Comparison of ENCODE assay signal across 11 mouse cellular contexts in genomic region chr16:91076180-91076579, GRCm38 (mm10). TPM values are rescaled to one million over a fixed set of nuclear protein-coding genes. Genes with fewer than 3 reads are reported as not detected.
DNase-seq lines count a peak whose midpoint lies in the region; TF ChIP-seq lines count a peak whose summit lies in the region.
"Had no signal": no experiment of that assay in that cellular context is flagged by ENCODE, and none has a peak within 500 bp of the region (broad histone marks: within the 10 kb centered on the region; RNA-seq: fewer than 3 reads in every experiment).

No protein-coding gene starts in this region.

- TF ChIP-seq CTCF in gastrocnemius, adult 2 months (IDR thresholded peaks at IDR 0.05): peak; percentile 37
- no peak for TF ChIP-seq CTCF in cerebellum, adult 2 months (IDR thresholded peaks at IDR 0.05; ENCODE audit: borderline replicate concordance, insufficient read depth, low read depth, low read length)

- no peaks in the 10 kb centered on the region for H3K27me3 ChIP-seq in cerebellum, adult 2 months (ENCODE audit: control insufficient read depth, insufficient read depth, low read length)

- H3K4me3 ChIP-seq in gastrocnemius, adult 2 months: no peak overlapping the region
- no peak overlapping the region for H3K4me3 ChIP-seq in cerebellum, adult 2 months (replicated peaks; ENCODE audit: insufficient read depth, low read depth, low read length)
- H3K4me3 ChIP-seq: embryonic facial prominence, embryonic 13.5 days; limb, embryonic 12.5 days; neural tube, embryonic 13.5 days had no signal

- H3K4me1 ChIP-seq in cerebellum, adult 2 months (ENCODE audit: control insufficient read depth, insufficient read depth, low read length): no peaks in the 10 kb centered on the region
- H3K4me1 ChIP-seq: embryonic facial prominence, embryonic 13.5 days; limb, embryonic 12.5 days; neural tube, embryonic 13.5 days had no signal

- intact Hi-C loops in gastrocnemius, adult 2 months (cut with DNase I): no loop called here

- H3K27ac ChIP-seq in gastrocnemius, adult 2 months: no peak overlapping the region
- H3K27ac ChIP-seq in cerebellum, adult 2 months (ENCODE audit: insufficient read depth, low read length): no peak overlapping the region
- H3K27ac ChIP-seq: embryonic facial prominence, embryonic 13.5 days; limb, embryonic 12.5 days; neural tube, embryonic 13.5 days had no signal

- TF ChIP-seq POLR2A in cerebellum, adult 2 months (IDR thresholded peaks at IDR 0.05; ENCODE audit: borderline replicate concordance, insufficient read depth, low read length): no peak

- DNase-seq in gastrocnemius, adult 2 months: peak; percentile 37
- no peak for DNase-seq in gastrocnemius, postnatal 4 days (ENCODE audit: low spot score in 2 of 2)
- DNase-seq in urinary bladder, postnatal 14 days (ENCODE audit: low spot score): peak; percentile 16
- no peak for DNase-seq in urinary bladder, postnatal 4 days (ENCODE audit: low spot score in 2 of 2)
- DNase-seq in lung, postnatal 14 days: peak; percentile 29
- DNase-seq in embryo, embryonic 11 days: no peak
- DNase-seq in ovary, postnatal 14 days (ENCODE audit: low spot score): no peak
- no peak for DNase-seq in cerebellum, adult 2 months

- WGBS in cerebellum, adult 2 months: 71% methylated on average over 5 of the region's 5 CpGs

RNA-seq across cellular contexts. Expression of gene 4932438H23Rik, which starts 18.7 kb away (rescaled TPM):
- total RNA-seq in gastrocnemius, adult 2 months (2021): under 1 TPM; 0.08 to 0.48 TPM
- total RNA-seq in gastrocnemius, postnatal 4 days (2021): 1 to 10 TPM; 3.0 to 3.7 TPM
- 1.4 and 2.1 TPM in 2 replicates for polyA plus RNA-seq in cerebellum, adult 2 months (2012; rRNA removed)
- polyA plus RNA-seq: embryonic facial prominence, embryonic 13.5 days; limb, embryonic 12.5 days had no signal

RNA-seq across cellular contexts. Expression of gene Paxbp1, which starts 31.8 kb away (rescaled TPM):
- 10 to 100 TPM; 10.7 to 11.6 TPM for total RNA-seq in gastrocnemius, adult 2 months (2021)
- total RNA-seq in gastrocnemius, postnatal 4 days (2021): 10 to 100 TPM; 30.5 to 42.7 TPM
- 155 and 168 TPM in 2 replicates for polyA plus RNA-seq in cerebellum, adult 2 months (2012; rRNA removed)

Comparison
In these comparisons a context has a peak if more than half of its experiments do, and no peak if none do; other contexts are left out.
1. DNase-seq: peak in gastrocnemius, adult 2 months (single experiment), urinary bladder, postnatal 14 days (single experiment) and lung, postnatal 14 days (single experiment); none in gastrocnemius, postnatal 4 days (0 of 2), urinary bladder, postnatal 4 days (0 of 2), embryo, embryonic 11 days (single experiment), ovary, postnatal 14 days (single experiment) and cerebellum, adult 2 months (0 of 2).